Mouse (Mus musculus) left cerebral cortex, adult 18-20 months (tissue): ENCODE results near the gene Mad1l1. TPM values are rescaled to one million over a fixed set of nuclear protein-coding genes. Genes with fewer than 3 reads are reported as not detected.

Experiments used
- DNase-seq, 2 experiments: peaks; one replicate each; pipeline ENCODE4 v3.0.0; 2021 to 2022; ENCODE audit warnings: low spot score in 2 of 2, mixed read lengths in 1 of 2
- total RNA-seq, 2 experiments: library from RNA; stranded (reverse); gene quantifications; 2 replicates each; pipeline ENCODE4 v1.2.3; 2021

The Mad1l1 gene
- total RNA-seq, 2 experiments from 2014 or later: 14.3 to 19.3 TPM

GRCm38 (mm10) chr5:140062828-140063227 lies 258.5 kb downstream of the Mad1l1 start:
- no peak for DNase-seq

- DNase-seq: no peak
Measured at GRCm38 (mm10) chr5:140062316-140062715, 259.0 kb downstream of the Mad1l1 start.

- peak; percentile 67 to 82 for DNase-seq
Measured at GRCm38 (mm10) chr5:140061296-140061879, 260.0 kb downstream of the Mad1l1 start.

GRCm38 (mm10) chr5:140056291-140056690 lies 265.1 kb downstream of the Mad1l1 start:
- no peak for DNase-seq

DNA sequence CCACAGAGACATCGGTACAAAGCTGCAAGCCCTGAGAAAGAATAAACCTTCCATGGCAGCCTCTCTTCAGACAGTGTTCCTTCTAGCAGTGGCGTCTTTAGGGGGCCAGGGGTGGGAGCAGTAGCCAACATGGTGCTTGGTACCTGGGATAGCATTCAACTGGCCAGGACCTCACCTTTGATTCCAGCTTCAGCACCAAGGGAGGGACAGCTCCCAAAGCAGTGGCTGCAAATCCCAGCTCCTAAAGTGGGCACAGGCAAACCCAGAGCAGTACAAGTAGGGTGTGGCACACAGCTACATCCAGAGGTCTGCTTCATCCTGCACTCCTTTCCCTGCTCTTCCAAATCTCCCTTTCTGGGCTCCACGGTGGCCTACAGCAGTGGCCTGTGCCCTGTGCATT lies 265.9 kb downstream of the Mad1l1 start:
- DNase-seq: no peak

GRCm38 (mm10) chr5:140053626-140054025 lies 267.7 kb downstream of the Mad1l1 start:
- DNase-seq: peak; percentile 14 to 34

GRCm38 (mm10) chr5:140052405-140052804 lies 268.9 kb downstream of the Mad1l1 start:
- no peak for DNase-seq

- DNase-seq: no peak
Measured at GRCm38 (mm10) chr5:140045453-140045852, 275.9 kb downstream of the Mad1l1 start.

GRCm38 (mm10) chr5:140043002-140043401 lies 278.4 kb downstream of the Mad1l1 start:
- DNase-seq: no peak

GRCm38 (mm10) chr5:140042002-140042611 lies 279.2 kb downstream of the Mad1l1 start:
- DNase-seq: peak; percentile 23 to 35

- DNase-seq: no peak
Measured at GRCm38 (mm10) chr5:140041055-140041454, 280.3 kb downstream of the Mad1l1 start.

DNA sequence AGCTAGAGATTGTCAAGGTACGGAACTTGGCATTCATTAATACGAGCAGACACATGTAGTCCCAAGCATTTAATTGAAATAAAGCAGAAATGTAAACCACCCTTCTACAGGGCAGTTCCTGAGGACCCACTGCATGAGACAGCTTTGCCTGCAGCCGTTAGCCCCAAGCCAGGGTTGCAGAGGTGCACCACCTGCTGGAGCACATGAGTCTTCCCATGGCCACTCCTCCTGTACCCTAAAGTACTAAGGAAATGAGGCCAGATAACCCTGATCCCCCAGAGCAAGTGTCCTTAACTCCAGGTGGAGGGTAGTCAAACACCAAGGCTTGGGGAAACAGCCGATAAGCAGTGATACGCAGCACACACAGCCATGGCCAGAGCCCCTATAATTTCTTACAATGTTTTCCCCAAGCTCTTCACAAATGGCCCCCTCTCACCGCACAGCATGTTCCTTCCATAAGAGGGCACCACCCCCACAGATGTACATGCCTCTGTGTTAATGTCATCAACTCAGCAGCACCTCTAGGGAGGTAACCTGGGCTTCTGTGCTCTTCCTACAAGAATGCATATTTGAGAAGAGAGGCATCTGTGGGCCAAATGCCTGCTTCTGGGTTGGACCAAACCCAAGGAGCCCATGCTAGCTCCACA lies 283.6 kb downstream of the Mad1l1 start:
- no peak for DNase-seq

DNA sequence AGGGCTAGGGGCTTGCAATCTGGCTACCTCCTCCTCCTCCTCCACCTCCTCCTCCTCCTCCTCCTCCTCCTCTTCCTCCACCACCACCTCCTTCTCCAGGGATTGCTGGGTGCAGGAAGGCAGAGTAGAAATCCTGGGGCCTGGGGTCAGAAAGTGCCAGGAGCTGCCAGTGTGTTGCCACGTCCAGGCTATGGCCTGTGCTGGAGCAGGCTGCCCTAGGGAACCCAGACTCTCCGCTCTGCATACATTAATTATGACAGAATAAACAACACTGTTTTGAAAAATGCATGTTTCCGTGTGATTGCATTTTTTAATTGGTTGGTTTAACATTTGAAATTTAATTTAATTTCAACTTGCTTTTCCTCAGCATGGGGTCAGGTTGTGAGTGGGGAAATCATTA lies 285.7 kb downstream of the Mad1l1 start:
- DNase-seq: no peak

- no peak for DNase-seq
Measured at GRCm38 (mm10) chr5:140035025-140035330, 286.4 kb downstream of the Mad1l1 start.

GRCm38 (mm10) chr5:140034300-140035024 lies 286.9 kb downstream of the Mad1l1 start:
- DNase-seq: no peak

- no peak for DNase-seq
Measured at GRCm38 (mm10) chr5:140026366-140026765, 295.0 kb downstream of the Mad1l1 start.

- DNase-seq: no peak
Measured at GRCm38 (mm10) chr5:140025301-140025700, 296.1 kb downstream of the Mad1l1 start.

DNA sequence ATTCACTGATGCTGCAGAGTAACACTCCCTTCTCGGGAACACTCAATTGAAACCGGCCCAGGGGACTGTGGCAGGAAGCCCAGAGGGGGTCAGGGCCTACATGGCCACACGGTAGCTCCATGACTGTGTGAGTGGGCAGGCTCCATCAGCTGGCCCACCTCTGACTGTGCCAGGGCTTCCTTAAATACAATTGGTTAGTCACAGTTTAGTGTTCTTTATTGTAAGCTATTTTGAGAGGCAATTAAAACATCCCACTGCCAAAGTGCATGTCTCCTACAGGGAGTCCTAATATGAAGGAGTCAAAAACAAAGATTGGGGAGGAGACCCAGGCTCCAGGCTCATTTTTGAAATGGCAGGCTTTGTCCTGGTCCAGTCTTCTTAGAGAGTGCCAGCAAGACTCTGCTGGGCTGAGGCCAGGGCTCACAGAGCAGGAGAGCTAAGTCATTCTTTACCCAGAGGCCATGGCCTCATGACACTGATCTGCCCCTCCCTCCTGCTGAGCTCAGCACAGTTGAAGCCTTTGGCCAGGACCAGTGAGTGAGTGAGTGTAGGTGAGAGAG lies 297.3 kb downstream of the Mad1l1 start:
- DNase-seq: peak; percentile 17 to 31

- no peak for DNase-seq
Measured at GRCm38 (mm10) chr5:140022861-140023260, 298.5 kb downstream of the Mad1l1 start.

GRCm38 (mm10) chr5:140021755-140022154 lies 299.6 kb downstream of the Mad1l1 start:
- DNase-seq: peak; percentile 26 to 27

DNA sequence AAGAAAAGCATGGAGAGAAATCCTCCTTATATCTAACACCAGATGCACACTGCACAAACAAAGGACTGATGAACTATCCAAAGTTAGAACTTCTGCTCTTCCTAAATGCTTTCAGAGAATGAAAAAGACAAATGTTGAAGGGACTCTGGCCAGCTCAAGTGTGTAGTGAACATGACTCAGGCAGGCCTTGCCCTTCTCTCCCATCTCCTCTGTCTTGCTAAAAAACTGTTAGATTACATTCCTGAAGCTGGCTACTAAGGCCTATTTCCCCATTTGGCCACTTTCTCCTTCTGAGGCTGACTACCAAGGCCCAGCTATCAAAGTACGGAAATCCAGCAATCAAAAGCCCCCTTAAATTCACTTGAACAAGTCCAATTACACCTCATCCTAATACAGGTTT lies 301.7 kb downstream of the Mad1l1 start:
- DNase-seq: no peak

- DNase-seq: no peak
Measured at GRCm38 (mm10) chr5:140018780-140019179, 302.6 kb downstream of the Mad1l1 start.
